Mouse (Mus musculus) cortical plate, adult 2 months (tissue): ENCODE results near the gene Amigo2.

ENCODE experiments used
- CTCF ChIP-seq: fragments of 200-500 bp; IDR thresholded peaks from 2 replicates; pipeline ENCODE4 v1.5.1; 2011; ENCODE audit warnings: mild to moderate bottlenecking, control low read depth, low read length; ENCODE audit not compliant: insufficient read depth; ENCODE audit errors: extremely low read depth
- POLR2A ChIP-seq: fragments of 200-500 bp; IDR thresholded peaks from 2 replicates; pipeline ENCODE4 v1.6.1; 2011; ENCODE audit warnings: mild to moderate bottlenecking, low read length, control low read depth; ENCODE audit not compliant: insufficient read depth; ENCODE audit errors: extremely low read depth

- no peak for TF ChIP-seq POLR2A
- TF ChIP-seq CTCF: no peak
Measured at GRCm38 (mm10) chr15:97248296-97248695, 1.2 kb upstream of the Amigo2 start.
